Mouse (Mus musculus) heart, embryonic 15.5 days (tissue): ENCODE results near the gene Fanci. TPM values are rescaled to one million over a fixed set of nuclear protein-coding genes. Genes with fewer than 3 reads are reported as not detected.
A peak's percentile ranks its signal among the peaks of the same experiment; 100 is the strongest.

Experiments
- ATAC-seq: fragments of 200-750 bp; cut with Nextera tagmentation; replicated peaks from 2 replicates; pipeline ENCODE4 v1.8.0; 2017; ENCODE audit warnings: low read depth, moderate TSS enrichment; ENCODE audit not compliant: insufficient number of reproducible peaks, insufficient read depth, low FRiP score
- H3K27ac ChIP-seq: fragments of 300-500 bp; sonication (generic); 2 replicates; pipeline ENCODE4 v1.5.1; 2015; ENCODE audit warnings: mild to moderate bottlenecking, inconsistent platforms
- H3K27me3 ChIP-seq: fragments of 300-500 bp; sonication (generic); 2 replicates; pipeline ENCODE4 v1.6.1; 2015; ENCODE audit warnings: inconsistent platforms
- H3K36me3 ChIP-seq: fragments of 300-500 bp; sonication (generic); 2 replicates; pipeline ENCODE4 v1.6.1; 2015; ENCODE audit warnings: mild to moderate bottlenecking, inconsistent platforms
- H3K4me1 ChIP-seq: fragments of 300-500 bp; sonication (generic); replicated peaks from 2 replicates; pipeline ENCODE4 v1.6.1; 2015; ENCODE audit warnings: inconsistent platforms
- H3K4me2 ChIP-seq: fragments of 300-500 bp; sonication (generic); 2 replicates; pipeline ENCODE4 v1.6.1; 2015; ENCODE audit warnings: inconsistent platforms, mild to moderate bottlenecking, moderate library complexity
- H3K4me3 ChIP-seq: fragments of 300-500 bp; sonication (generic); 2 replicates; pipeline ENCODE4 v1.5.1; 2015; ENCODE audit warnings: mild to moderate bottlenecking, inconsistent platforms
- H3K9ac ChIP-seq: fragments of 300-500 bp; sonication (generic); 2 replicates; pipeline ENCODE4 v1.6.1; 2015; ENCODE audit warnings: mild to moderate bottlenecking, inconsistent platforms
- H3K9me3 ChIP-seq: fragments of 300-500 bp; sonication (generic); replicated peaks from 2 replicates; pipeline ENCODE4 v1.6.1; 2016; ENCODE audit warnings: inconsistent platforms
- WGBS: fragments of 180-500 bp; shearing (Covaris S2); methylation state at CpG from one replicate; pipeline ENCODE4 v1.1.7; 2015; ENCODE audit warnings: mixed read lengths; 5-methylcytosine and 5-hydroxymethylcytosine counted together
- polyA plus RNA-seq: library from polyadenylated mRNA; unstranded; fragments of >200 nt; fragmentation: Nextera tagmentation; extraction: Ambion mirVana; gene quantifications from 2 replicates; pipeline ENCODE4 v1.2.1, GENCODE M21; 2015

Gene Fanci
- polyA plus RNA-seq, 1 experiment from 2014 or later: 7.3 TPM

GRCm38 (mm10) chr7:79414449-79415375 lies 23.0 kb downstream of the Fanci start:
- Histone ChIP-seq H3K36me3 (no peaks in the 10 kb centered on the region), H3K9me3 (no peaks in the 10 kb centered on the region), H3K4me2 (no peak overlapping the region), H3K4me1 (no peaks in the 10 kb centered on the region), H3K9ac (no peak overlapping the region), H3K4me3 (no peak overlapping the region), H3K27me3 (no peaks in the 10 kb centered on the region), H3K27ac (no peak overlapping the region)
- WGBS: 84% methylated on average over 18 of the region's 18 CpGs
- ATAC-seq: no peak

- Histone ChIP-seq H3K9me3 (no peaks in the 10 kb centered on the region), H3K36me3 (0 out of 2 replicates have a peak, but pooled peaks cover 3% of the 10 kb centered on the region), H3K4me2 (no peak overlapping the region), H3K4me3 (no peak overlapping the region), H3K4me1 (no peaks in the 10 kb centered on the region), H3K9ac (no peak overlapping the region), H3K27ac (no peak overlapping the region), H3K27me3 (no peaks in the 10 kb centered on the region)
- ATAC-seq: no peak
- 84% methylated on average over 7 of the region's 7 CpGs for WGBS
These were observed 28.2 kb downstream of the Fanci start for GRCm38 (mm10) chr7:79419950-79420349.

GRCm38 (mm10) chr7:79422876-79423275 lies 31.1 kb downstream of the Fanci start:
- 86% methylated on average over 10 of the region's 10 CpGs for WGBS
- H3K27ac ChIP-seq: no peak overlapping the region
- no peak overlapping the region for H3K9ac ChIP-seq
- H3K4me2 ChIP-seq: no peak overlapping the region
- no peaks in the 10 kb centered on the region for H3K9me3 ChIP-seq
- H3K36me3 ChIP-seq: 0 out of 2 replicates have a peak, but pooled peaks cover 3% of the 10 kb centered on the region
- H3K4me1 ChIP-seq: no peaks in the 10 kb centered on the region
- no peak for ATAC-seq
- no peak overlapping the region for H3K4me3 ChIP-seq
- no peaks in the 10 kb centered on the region for H3K27me3 ChIP-seq

GRCm38 (mm10) chr7:79425804-79426203 lies 34.1 kb downstream of the Fanci start:
- no peak overlapping the region for H3K27ac ChIP-seq
- 79% methylated on average over 10 of the region's 10 CpGs for WGBS
- no peak overlapping the region for H3K9ac ChIP-seq
- H3K4me1 ChIP-seq: no peaks in the 10 kb centered on the region
- no peak overlapping the region for H3K4me3 ChIP-seq
- no peak overlapping the region for H3K4me2 ChIP-seq
- no peaks in the 10 kb centered on the region for H3K9me3 ChIP-seq
- no peaks in the 10 kb centered on the region for H3K27me3 ChIP-seq
- 0 out of 2 replicates have a peak, but pooled peaks cover 3% of the 10 kb centered on the region for H3K36me3 ChIP-seq
- ATAC-seq: no peak

- Histone ChIP-seq H3K36me3 (0 out of 2 replicates have a peak, but pooled peaks cover 3% of the 10 kb centered on the region), H3K9me3 (no peaks in the 10 kb centered on the region), H3K27me3 (no peaks in the 10 kb centered on the region), H3K27ac (no peak overlapping the region), H3K4me3 (no peak overlapping the region), H3K4me2 (no peak overlapping the region), H3K4me1 (no peaks in the 10 kb centered on the region), H3K9ac (no peak overlapping the region)
- WGBS: 57% methylated on average over 5 of the region's 5 CpGs
- no peak for ATAC-seq
These were observed 36.5 kb downstream of the Fanci start for GRCm38 (mm10) chr7:79428243-79428642.

GRCm38 (mm10) chr7:79440035-79440434 lies 48.3 kb downstream of the Fanci start:
- H3K27me3 ChIP-seq: no peaks in the 10 kb centered on the region
- no peak overlapping the region for H3K27ac ChIP-seq
- H3K4me1 ChIP-seq: no peaks in the 10 kb centered on the region
- no peak overlapping the region for H3K4me3 ChIP-seq
- no peak for ATAC-seq
- H3K9ac ChIP-seq: no peak overlapping the region
- H3K9me3 ChIP-seq: no peaks in the 10 kb centered on the region
- H3K36me3 ChIP-seq: peaks cover 9% of the 10 kb centered on the region; the same call in 1 of the 2 replicates
- no peak overlapping the region for H3K4me2 ChIP-seq
- WGBS: 84% methylated on average over 2 of the region's 2 CpGs

GRCm38 (mm10) chr7:79447048-79447447 lies 55.3 kb downstream of the Fanci start:
- H3K9ac ChIP-seq: no peak overlapping the region
- H3K27ac ChIP-seq: no peak overlapping the region
- H3K4me2 ChIP-seq: no peak overlapping the region
- H3K4me1 ChIP-seq: no peaks in the 10 kb centered on the region
- ATAC-seq: no peak
- no peaks in the 10 kb centered on the region for H3K9me3 ChIP-seq
- no peak overlapping the region for H3K4me3 ChIP-seq
- 86% methylated on average over 2 of the region's 2 CpGs for WGBS
- H3K36me3 ChIP-seq: peaks cover 58% of the 10 kb centered on the region
- H3K27me3 ChIP-seq: no peaks in the 10 kb centered on the region

- Histone ChIP-seq H3K4me1 (no peaks in the 10 kb centered on the region), H3K27me3 (no peaks in the 10 kb centered on the region), H3K27ac (no peak overlapping the region), H3K36me3 (peaks cover 63% of the 10 kb centered on the region), H3K9me3 (no peaks in the 10 kb centered on the region), H3K4me2 (no peak overlapping the region), H3K4me3 (no peak overlapping the region), H3K9ac (no peak overlapping the region)
- 89% methylated on average over 3 of the region's 3 CpGs for WGBS
- no peak for ATAC-seq
These were observed 55.8 kb downstream of the Fanci start for GRCm38 (mm10) chr7:79447486-79447885.

GRCm38 (mm10) chr7:79461721-79462120 lies 70.0 kb downstream of the Fanci start:
- no peak overlapping the region for H3K4me3 ChIP-seq
- H3K27me3 ChIP-seq: no peaks in the 10 kb centered on the region
- H3K4me2 ChIP-seq: no peak overlapping the region
- H3K36me3 ChIP-seq: peaks cover 52% of the 10 kb centered on the region
- H3K27ac ChIP-seq: no peak overlapping the region
- H3K9ac ChIP-seq: no peak overlapping the region
- no peaks in the 10 kb centered on the region for H3K9me3 ChIP-seq
- peaks cover 25% of the 10 kb centered on the region for H3K4me1 ChIP-seq
- 91% methylated on average over 10 of the region's 10 CpGs for WGBS
- ATAC-seq: no peak

GRCm38 (mm10) chr7:79463376-79464077 lies 71.8 kb downstream of the Fanci start:
- ATAC-seq: no peak
- no peak overlapping the region for H3K9ac ChIP-seq
- peaks cover 34% of the 10 kb centered on the region for H3K4me1 ChIP-seq
- WGBS: 64% methylated on average over 11 of the region's 11 CpGs
- no peaks in the 10 kb centered on the region for H3K9me3 ChIP-seq
- H3K27me3 ChIP-seq: no peaks in the 10 kb centered on the region
- H3K27ac ChIP-seq: no peak overlapping the region
- H3K4me3 ChIP-seq: no peak overlapping the region
- H3K4me2 ChIP-seq: no peak overlapping the region
- peaks cover 35% of the 10 kb centered on the region for H3K36me3 ChIP-seq

- 6% methylated on average over 47 of the region's 47 CpGs for WGBS
- no peak for ATAC-seq
- Histone ChIP-seq H3K27me3 (no peaks in the 10 kb centered on the region), H3K9ac (peak overlapping the region; percentile 88), H3K4me1 (peaks cover 37% of the 10 kb centered on the region), H3K27ac (peak overlapping the region; percentile 90; the same call in 1 of the 2 replicates), H3K36me3 (peaks cover 21% of the 10 kb centered on the region), H3K9me3 (no peaks in the 10 kb centered on the region), H3K4me3 (peak overlapping the region; percentile 92), H3K4me2 (peak overlapping the region; percentile 96)
These were observed 73.2 kb downstream of the Fanci start for GRCm38 (mm10) chr7:79464776-79465420.
